Mouse (Mus musculus) brain, adult 2 months (tissue): ENCODE measurements around the gene Patj.

Experiments
- DNase-seq: peaks from one replicate; pipeline ENCODE4 v3.0.0; 2011; ENCODE audit warnings: low read depth, low spot score

Patj gene

GRCm38 (mm10) chr4:98444437-98445139 lies 49.0 kb downstream of the Patj start:
- DNase-seq, result peak; percentile 64

- DNase-seq, result no peak
Observed at GRCm38 (mm10) chr4:98449564-98450263, 54.1 kb downstream of the Patj start.

GRCm38 (mm10) chr4:98450308-98450707 lies 54.7 kb downstream of the Patj start:
- no peak for DNase-seq

- DNase-seq, result no peak
Observed at GRCm38 (mm10) chr4:98450829-98451228, 55.2 kb downstream of the Patj start.

- DNase-seq, result no peak
Observed at GRCm38 (mm10) chr4:98451259-98451658, 55.7 kb downstream of the Patj start.

GRCm38 (mm10) chr4:98452725-98453124 lies 57.1 kb downstream of the Patj start:
- DNase-seq, result peak; percentile 38

- DNase-seq, result peak; percentile 76
Observed at GRCm38 (mm10) chr4:98453231-98453630, 57.6 kb downstream of the Patj start.

GRCm38 (mm10) chr4:98455352-98455751 lies 59.8 kb downstream of the Patj start:
- DNase-seq, result peak; percentile 84

GRCm38 (mm10) chr4:98455910-98456309 lies 60.3 kb downstream of the Patj start:
- DNase-seq, result no peak

GRCm38 (mm10) chr4:98461804-98462341 lies 66.3 kb downstream of the Patj start:
- DNase-seq, result no peak

- no peak for DNase-seq
Observed at GRCm38 (mm10) chr4:98465476-98465875, 69.9 kb downstream of the Patj start.

GRCm38 (mm10) chr4:98465886-98466285 lies 70.3 kb downstream of the Patj start:
- DNase-seq, result no peak

- no peak for DNase-seq
Observed at GRCm38 (mm10) chr4:98471376-98471775, 75.8 kb downstream of the Patj start.

- DNase-seq, result peak; percentile 27
Observed at GRCm38 (mm10) chr4:98473491-98473890, 77.9 kb downstream of the Patj start.

- DNase-seq, result peak; percentile 33
Observed at GRCm38 (mm10) chr4:98478005-98478404, 82.4 kb downstream of the Patj start.

GRCm38 (mm10) chr4:98486475-98486874 lies 90.9 kb downstream of the Patj start:
- no peak for DNase-seq

GRCm38 (mm10) chr4:98486901-98487300 lies 91.3 kb downstream of the Patj start:
- no peak for DNase-seq

GRCm38 (mm10) chr4:98489386-98489785 lies 93.8 kb downstream of the Patj start:
- peak; percentile 47 for DNase-seq

GRCm38 (mm10) chr4:98498341-98498740 lies 102.8 kb downstream of the Patj start:
- no peak for DNase-seq

GRCm38 (mm10) chr4:98500182-98500581 lies 104.6 kb downstream of the Patj start:
- no peak for DNase-seq

- DNase-seq, result no peak
Observed at GRCm38 (mm10) chr4:98500875-98501274, 105.3 kb downstream of the Patj start.

- DNase-seq, result no peak
Observed at GRCm38 (mm10) chr4:98504743-98505142, 109.2 kb downstream of the Patj start.
